Comparison of ENCODE assay signal across 11 mouse cellular contexts in genomic region chr13:57978931-57979330, GRCm38 (mm10).
DNase-seq lines count a peak whose midpoint lies in the region; ATAC-seq lines count a peak whose summit lies in the region.
"Had no signal": no experiment of that assay in that cellular context is flagged by ENCODE, and none has a peak within 500 bp of the region (broad histone marks: within the 10 kb centered on the region; RNA-seq: fewer than 3 reads in every experiment).

No protein-coding gene starts in this region.

- H3K27ac ChIP-seq in neural tube, embryonic 15.5 days (replicated peaks): no peak overlapping the region
- H3K27ac ChIP-seq in embryonic facial prominence, embryonic 14.5 days (replicated peaks; ENCODE audit: low read depth, low read length): no peak overlapping the region
- H3K27ac ChIP-seq in midbrain, embryonic 10.5 days (replicated peaks): no peak overlapping the region
- H3K27ac ChIP-seq: liver, embryonic 14.5 days; midbrain, embryonic 12.5 days had no signal

- ATAC-seq in neural tube, embryonic 15.5 days (ENCODE audit: low FRiP score): no peak
- no peak for ATAC-seq in embryonic facial prominence, embryonic 14.5 days (ENCODE audit: low read depth)

- no peak overlapping the region for H3K9ac ChIP-seq in neural tube, embryonic 15.5 days (replicated peaks)
- no peak overlapping the region for H3K9ac ChIP-seq in embryonic facial prominence, embryonic 14.5 days (ENCODE audit: low read depth, low read length)
- H3K9ac ChIP-seq: liver, embryonic 14.5 days had no signal

- WGBS in neural tube, embryonic 15.5 days: 24% methylated on average over 9 of the region's 9 CpGs
- WGBS in embryonic facial prominence, embryonic 14.5 days: 22% methylated on average over 9 of the region's 9 CpGs
- 24% methylated on average over 9 of the region's 9 CpGs for WGBS in midbrain, embryonic 10.5 days

- peaks cover 33% of the 10 kb centered on the region for H3K4me1 ChIP-seq in neural tube, embryonic 15.5 days
- peaks cover 8% of the 10 kb centered on the region for H3K4me1 ChIP-seq in embryonic facial prominence, embryonic 14.5 days (ENCODE audit: control insufficient read depth, insufficient read depth, low read length)
- peaks cover 24% of the 10 kb centered on the region for H3K4me1 ChIP-seq in midbrain, embryonic 10.5 days

- H3K4me2 ChIP-seq in neural tube, embryonic 15.5 days: no peak overlapping the region
- no peak overlapping the region for H3K4me2 ChIP-seq in embryonic facial prominence, embryonic 14.5 days (ENCODE audit: low read depth, low read length)
- H3K4me2 ChIP-seq: midbrain, embryonic 12.5 days had no signal

- H3K36me3 ChIP-seq in neural tube, embryonic 15.5 days: no peaks in the 10 kb centered on the region
- no peaks in the 10 kb centered on the region for H3K36me3 ChIP-seq in embryonic facial prominence, embryonic 14.5 days (ENCODE audit: control insufficient read depth, insufficient read depth, low read length)
- H3K36me3 ChIP-seq in midbrain, embryonic 10.5 days: no peaks in the 10 kb centered on the region
- H3K36me3 ChIP-seq: midbrain, embryonic 12.5 days had no signal

- H3K4me3 ChIP-seq in neural tube, embryonic 15.5 days (replicated peaks): no peak overlapping the region
- no peak overlapping the region for H3K4me3 ChIP-seq in embryonic facial prominence, embryonic 14.5 days (ENCODE audit: low read depth, low read length)
- H3K4me3 ChIP-seq in midbrain, embryonic 10.5 days: no peak overlapping the region
- H3K4me3 ChIP-seq: midbrain, embryonic 12.5 days had no signal

- H3K9me3 ChIP-seq in neural tube, embryonic 15.5 days (replicated peaks): no peaks in the 10 kb centered on the region
- no peaks in the 10 kb centered on the region for H3K9me3 ChIP-seq in embryonic facial prominence, embryonic 14.5 days (ENCODE audit: control insufficient read depth, low read length)
- no peaks in the 10 kb centered on the region for H3K9me3 ChIP-seq in midbrain, embryonic 10.5 days (replicated peaks)
- H3K9me3 ChIP-seq: midbrain, embryonic 12.5 days had no signal

- DNase-seq in heart, postnatal 4 days: peak; percentile 56
- DNase-seq in heart, adult 11 months: no peak
- DNase-seq in neural tube, embryonic 10.5 days (ENCODE audit: extremely low spot score, low spot score): peak; percentile 27
- DNase-seq in embryonic facial prominence, embryonic 14.5 days (ENCODE audit: low spot score): peak; percentile 51
- DNase-seq in midbrain, embryonic 10.5 days (ENCODE audit: low spot score): no peak
- no peak for DNase-seq in thymus, postnatal 25 days
- DNase-seq: cerebellum, postnatal 25 days; kidney, adult 8-10 months had no signal

- no peaks in the 10 kb centered on the region for H3K27me3 ChIP-seq in neural tube, embryonic 15.5 days (replicated peaks)
- H3K27me3 ChIP-seq in embryonic facial prominence, embryonic 14.5 days (replicated peaks; ENCODE audit: control insufficient read depth, insufficient read depth, low read length): no peaks in the 10 kb centered on the region
- H3K27me3 ChIP-seq in midbrain, embryonic 10.5 days (ENCODE audit: low read depth, poor library complexity, severe bottlenecking): no peaks in the 10 kb centered on the region
- H3K27me3 ChIP-seq: midbrain, embryonic 12.5 days had no signal

Comparison
In these comparisons a context has a peak if more than half of its experiments do, and no peak if none do; other contexts are left out.
1. DNase-seq: peak in heart, postnatal 4 days (single experiment), neural tube, embryonic 10.5 days (single experiment) and embryonic facial prominence, embryonic 14.5 days (single experiment); none in heart, adult 11 months (single experiment), midbrain, embryonic 10.5 days (single experiment) and thymus, postnatal 25 days (single experiment).